Mouse (Mus musculus) midbrain, embryonic 15.5 days (tissue): ENCODE data around the gene Tfcp2. TPM values are rescaled to one million over a fixed set of nuclear protein-coding genes. Genes with fewer than 3 reads are reported as not detected.

Experiments
- ATAC-seq: fragments of 200-750 bp; cut with Nextera tagmentation; replicated peaks from 2 replicates; pipeline ENCODE4 v1.8.0; 2017; ENCODE audit warnings: moderate TSS enrichment
- H3K27ac ChIP-seq: fragments of 300-500 bp; sonication (generic); 2 replicates; pipeline ENCODE4 v1.5.1; 2015; ENCODE audit warnings: mild to moderate bottlenecking, inconsistent platforms
- H3K27me3 ChIP-seq: fragments of 300-500 bp; sonication (generic); replicated peaks from 2 replicates; pipeline ENCODE4 v1.6.1; 2015; ENCODE audit warnings: inconsistent platforms
- H3K36me3 ChIP-seq: fragments of 300-500 bp; sonication (generic); replicated peaks from 2 replicates; pipeline ENCODE4 v1.6.1; 2015; ENCODE audit warnings: inconsistent platforms
- H3K4me1 ChIP-seq: fragments of 300-500 bp; sonication (generic); 2 replicates; pipeline ENCODE4 v1.6.1; 2015; ENCODE audit warnings: inconsistent platforms
- H3K4me2 ChIP-seq: fragments of 300-500 bp; sonication (generic); 2 replicates; pipeline ENCODE4 v1.6.1; 2015; ENCODE audit warnings: inconsistent platforms, mild to moderate bottlenecking, moderate library complexity
- H3K4me3 ChIP-seq: fragments of 300-500 bp; sonication (generic); 2 replicates; pipeline ENCODE4 v1.5.1; 2015; ENCODE audit warnings: mild to moderate bottlenecking, inconsistent platforms
- H3K9ac ChIP-seq: fragments of 300-500 bp; sonication (generic); 2 replicates; pipeline ENCODE4 v1.6.1; 2015; ENCODE audit warnings: mild to moderate bottlenecking, inconsistent platforms
- H3K9me3 ChIP-seq: fragments of 300-500 bp; sonication (generic); 2 replicates; pipeline ENCODE4 v1.6.1; 2016; ENCODE audit warnings: inconsistent platforms
- WGBS: fragments of 180-500 bp; shearing (Covaris S2); methylation state at CpG from one replicate; pipeline ENCODE4 v1.1.7; 2015; ENCODE audit warnings: mixed read lengths; 5-methylcytosine and 5-hydroxymethylcytosine counted together
- polyA plus RNA-seq: library from polyadenylated mRNA; unstranded; fragments of >200 nt; fragmentation: Nextera tagmentation; extraction: Ambion mirVana; gene quantifications from 2 replicates; pipeline ENCODE4 v1.2.1, GENCODE M21; 2015

The Tfcp2 gene
- polyA plus RNA-seq, 1 experiment from 2014 or later, result 42.8 TPM

- H3K4me3 ChIP-seq, result no peak overlapping the region
- no peak overlapping the region for H3K4me2 ChIP-seq
- no peak for ATAC-seq
- no peaks in the 10 kb centered on the region for H3K27me3 ChIP-seq
- H3K4me1 ChIP-seq, result no peaks in the 10 kb centered on the region
- H3K9ac ChIP-seq, result no peak overlapping the region
- WGBS, result 82% methylated on average over 11 of the region's 11 CpGs
- no peaks in the 10 kb centered on the region for H3K9me3 ChIP-seq
- H3K27ac ChIP-seq, result no peak overlapping the region
- no peaks in the 10 kb centered on the region for H3K36me3 ChIP-seq
These were observed 99.3 kb downstream of the Tfcp2 start for GRCm38 (mm10) chr15:100452486-100452885.

- ATAC-seq, result no peak
- no peaks in the 10 kb centered on the region for H3K36me3 ChIP-seq
- H3K4me2 ChIP-seq, result no peak overlapping the region
- no peak overlapping the region for H3K27ac ChIP-seq
- no peaks in the 10 kb centered on the region for H3K27me3 ChIP-seq
- H3K9ac ChIP-seq, result no peak overlapping the region
- no peaks in the 10 kb centered on the region for H3K9me3 ChIP-seq
- H3K4me1 ChIP-seq, result no peaks in the 10 kb centered on the region
- 74% methylated on average over 16 of the region's 16 CpGs for WGBS
- no peak overlapping the region for H3K4me3 ChIP-seq
These were observed 100.6 kb downstream of the Tfcp2 start for GRCm38 (mm10) chr15:100451245-100451644.

GRCm38 (mm10) chr15:100449495-100449894, 102.3 kb downstream of the Tfcp2 start:
- no peaks in the 10 kb centered on the region for H3K36me3 ChIP-seq
- H3K9ac ChIP-seq, result no peak overlapping the region
- no peak overlapping the region for H3K27ac ChIP-seq
- WGBS, result 90% methylated on average over 3 of the region's 3 CpGs
- no peaks in the 10 kb centered on the region for H3K9me3 ChIP-seq
- H3K4me2 ChIP-seq, result no peak overlapping the region
- H3K4me3 ChIP-seq, result no peak overlapping the region
- no peaks in the 10 kb centered on the region for H3K27me3 ChIP-seq
- no peaks in the 10 kb centered on the region for H3K4me1 ChIP-seq
- ATAC-seq, result no peak

GRCm38 (mm10) chr15:100448572-100448971, 103.2 kb downstream of the Tfcp2 start:
- no peaks in the 10 kb centered on the region for H3K36me3 ChIP-seq
- ATAC-seq, result no peak
- WGBS, result 76% methylated on average over 4 of the region's 4 CpGs

More at GRCm38 (mm10) chr15:100448572-100448971, 103.2 kb downstream of the Tfcp2 start:
- no peaks in the 10 kb centered on the region for H3K27me3 ChIP-seq
- no peak overlapping the region for H3K27ac ChIP-seq
- H3K4me3 ChIP-seq, result no peak overlapping the region
- H3K9me3 ChIP-seq, result no peaks in the 10 kb centered on the region
- H3K9ac ChIP-seq, result no peak overlapping the region
- no peak overlapping the region for H3K4me2 ChIP-seq
- H3K4me1 ChIP-seq, result peaks cover 6% of the 10 kb centered on the region

Other genes starting within 250 kb of the Tfcp2 start
- gene Mettl7a1, start 247.9 kb downstream of the Tfcp2 start, polyA plus RNA-seq, result 3.2 and 4.3 TPM in 2 replicates
- gene Mettl7a3, start 217.1 kb downstream of the Tfcp2 start, polyA plus RNA-seq, result not detected in 2 replicates
- gene Methig1, start 198.9 kb downstream of the Tfcp2 start, polyA plus RNA-seq, result 0.11 and 0.13 TPM in 2 replicates
- gene Mettl7a2, start 198.8 kb downstream of the Tfcp2 start, polyA plus RNA-seq, result not detected in 2 replicates
- not detected in 2 replicates for gene Higd1c, start 187.5 kb downstream of the Tfcp2 start, polyA plus RNA-seq
- 0.09 TPM in 2 replicates for gene Gm5475, start 129.9 kb downstream of the Tfcp2 start, polyA plus RNA-seq
- gene Slc11a2, start 126.9 kb downstream of the Tfcp2 start, polyA plus RNA-seq, result 28.0 and 31.0 TPM in 2 replicates
- 57.0 and 59.5 TPM in 2 replicates for gene Letmd1, start 83.0 kb downstream of the Tfcp2 start, polyA plus RNA-seq
- 53.5 and 55.7 TPM in 2 replicates for gene Csrnp2, start 56.5 kb downstream of the Tfcp2 start, polyA plus RNA-seq
- gene Pou6f1, start 48.0 kb upstream of the Tfcp2 start, polyA plus RNA-seq, result 43.0 and 43.4 TPM in 2 replicates
- gene Dazap2, start 63.3 kb upstream of the Tfcp2 start, polyA plus RNA-seq, result 127 and 130 TPM in 2 replicates
- 4.0 and 4.9 TPM in 2 replicates for gene Smagp, start 84.9 kb upstream of the Tfcp2 start, polyA plus RNA-seq
- gene Bin2, start 117.5 kb upstream of the Tfcp2 start, polyA plus RNA-seq, result 0.96 and 1.0 TPM in 2 replicates
- 1.0 and 1.2 TPM in 2 replicates for gene Cela1, start 135.9 kb upstream of the Tfcp2 start, polyA plus RNA-seq
- 0.11 and 0.22 TPM in 2 replicates for gene Galnt6, start 177.4 kb upstream of the Tfcp2 start, polyA plus RNA-seq
- gene Slc4a8, start 209.7 kb upstream of the Tfcp2 start, polyA plus RNA-seq, result 28.7 and 33.0 TPM in 2 replicates